Mouse (Mus musculus): Measurements from ENCODE around the gene Accs.

DNA sequence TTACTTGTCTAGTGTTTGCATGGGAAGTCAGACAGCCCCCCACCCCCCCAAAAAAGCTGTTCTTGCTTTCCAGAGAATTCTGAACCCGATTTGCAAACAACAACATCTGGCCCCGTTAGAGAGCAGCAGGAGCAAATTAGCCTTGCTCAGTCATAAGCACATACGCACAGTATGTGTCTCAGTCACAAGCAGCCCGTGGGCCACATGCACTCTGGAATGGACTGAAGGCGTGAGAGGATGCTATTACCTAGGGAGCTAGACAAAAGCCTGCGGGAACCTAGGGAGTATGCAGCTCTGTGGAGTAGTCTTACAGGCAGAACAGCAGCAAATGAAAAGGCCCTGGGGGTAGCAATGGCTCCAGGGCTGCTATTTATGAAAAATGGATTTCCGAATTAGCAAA lies 22.5 kb upstream of the Accs start:
- TF ChIP-seq CTCF (IDR thresholded peaks at IDR 0.05; ENCODE audit: low read depth, low read length) (no peak), POLR2A (IDR thresholded peaks at IDR 0.05; ENCODE audit: extremely low read depth, insufficient read depth, low read length) (no peak)
